Mouse (Mus musculus): ENCODE measurements around the gene Trappc5.

Gene Trappc5

DNA sequence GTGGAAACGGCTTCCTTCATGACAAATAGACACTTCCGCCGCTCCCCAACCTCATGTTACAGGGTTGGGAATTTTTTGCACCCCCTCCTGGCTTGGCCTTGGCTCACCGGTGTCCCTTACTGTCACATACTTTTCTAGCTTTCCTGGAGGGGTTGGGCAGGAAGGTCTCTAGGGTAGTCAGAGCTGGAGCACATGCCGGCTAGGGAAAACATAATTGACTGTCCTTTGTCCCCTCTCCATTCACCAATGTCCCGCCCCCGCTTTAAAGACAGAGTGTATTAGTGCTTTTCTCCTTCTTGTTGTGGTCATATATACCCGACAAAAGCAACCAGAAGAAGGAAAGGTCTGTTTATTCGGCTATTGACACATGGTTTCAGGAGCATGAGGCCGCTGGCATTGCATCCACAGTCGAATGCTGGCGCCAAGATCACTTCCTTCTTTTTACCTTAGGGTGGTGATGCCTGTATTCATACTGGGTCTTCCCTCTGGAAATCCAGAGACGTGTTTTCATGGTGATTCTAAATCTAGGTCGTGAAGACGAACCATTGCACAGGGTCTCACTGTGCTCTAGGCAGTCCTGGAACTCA is 987 bp downstream of the Trappc5 start:
- DNase-seq (ENCODE audit: low spot score in 2 of 2), result no peak

DNA sequence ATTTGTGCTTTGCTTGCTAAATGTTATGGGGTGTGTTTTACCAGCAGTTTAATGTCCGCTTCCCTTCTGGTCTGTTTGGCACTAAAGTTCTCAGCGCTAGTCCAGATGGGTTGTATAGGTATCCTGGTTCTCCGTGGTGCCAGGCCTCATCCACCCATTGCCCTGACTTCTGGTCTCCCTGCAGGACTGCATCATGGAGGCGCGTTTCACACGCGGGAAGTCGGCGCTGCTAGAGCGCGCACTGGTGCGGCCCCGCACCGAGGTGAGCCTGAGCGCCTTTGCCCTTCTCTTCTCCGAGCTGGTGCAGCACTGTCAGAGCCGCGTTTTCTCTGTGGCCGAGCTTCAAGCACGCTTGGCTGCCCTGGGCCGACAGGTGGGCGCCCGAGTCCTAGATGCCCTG is 2.7 kb downstream of the Trappc5 start:
- DNase-seq (ENCODE audit: low spot score in 2 of 2), result no peak

DNA sequence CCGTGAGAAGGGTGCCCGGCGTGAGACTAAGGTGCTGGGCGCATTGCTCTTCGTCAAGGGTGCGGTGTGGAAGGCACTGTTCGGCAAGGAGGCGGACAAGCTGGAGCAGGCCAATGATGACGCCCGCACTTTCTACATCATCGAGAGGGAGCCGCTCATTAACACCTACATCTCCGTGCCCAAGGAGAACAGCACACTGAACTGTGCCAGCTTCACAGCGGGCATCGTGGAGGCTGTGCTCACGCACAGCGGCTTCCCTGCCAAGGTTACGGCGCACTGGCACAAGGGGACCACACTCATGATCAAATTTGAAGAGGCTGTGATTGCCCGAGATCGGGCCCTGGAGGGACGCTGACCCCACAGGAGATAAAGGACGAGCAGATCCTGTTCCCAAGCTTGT is 3.1 kb downstream of the Trappc5 start:
- no peak for DNase-seq (ENCODE audit: low spot score in 2 of 2)

DNA sequence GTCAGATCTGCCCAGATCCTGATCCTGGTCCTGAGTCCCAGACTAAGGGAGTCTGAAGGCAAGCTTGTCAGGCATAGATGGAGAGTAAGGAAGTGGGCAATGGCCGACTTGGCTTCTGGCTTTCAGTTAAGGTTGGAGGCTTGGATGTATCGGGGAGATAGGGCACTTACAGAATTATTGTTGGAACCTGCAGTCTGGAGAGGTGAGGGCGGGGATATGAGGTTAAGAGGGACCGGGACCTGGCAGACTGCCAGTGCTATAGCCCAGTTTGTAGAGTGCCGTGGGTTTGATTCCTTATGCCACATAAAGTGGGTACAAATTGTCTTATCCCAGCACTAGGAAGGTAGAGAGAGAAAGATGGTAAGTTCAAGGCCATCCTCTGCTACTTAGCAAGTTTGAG is 3.6 kb downstream of the Trappc5 start:
- no peak for DNase-seq (ENCODE audit: low spot score in 2 of 2)

DNA sequence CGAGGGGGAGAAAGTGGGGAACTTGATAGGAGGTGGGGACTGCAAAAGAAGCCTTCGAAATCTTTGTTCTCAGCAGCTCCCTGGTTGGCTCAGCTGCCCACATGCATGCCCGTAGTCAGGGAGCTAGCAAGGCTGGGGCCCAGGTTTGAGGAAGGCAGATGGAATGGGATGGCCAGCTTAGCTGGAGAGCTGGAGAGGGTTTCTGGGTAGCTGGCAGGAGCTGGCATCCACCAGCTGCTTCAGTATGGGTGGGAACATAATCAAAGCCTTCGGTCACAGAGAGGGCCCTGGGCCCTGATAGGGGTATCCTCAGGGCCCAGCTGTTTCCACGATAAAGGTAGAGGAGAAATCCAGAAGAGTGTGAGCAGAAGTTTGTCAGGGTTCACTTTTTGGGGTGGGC is 6.3 kb downstream of the Trappc5 start:
- DNase-seq (ENCODE audit: low spot score in 2 of 2), result no peak

DNA sequence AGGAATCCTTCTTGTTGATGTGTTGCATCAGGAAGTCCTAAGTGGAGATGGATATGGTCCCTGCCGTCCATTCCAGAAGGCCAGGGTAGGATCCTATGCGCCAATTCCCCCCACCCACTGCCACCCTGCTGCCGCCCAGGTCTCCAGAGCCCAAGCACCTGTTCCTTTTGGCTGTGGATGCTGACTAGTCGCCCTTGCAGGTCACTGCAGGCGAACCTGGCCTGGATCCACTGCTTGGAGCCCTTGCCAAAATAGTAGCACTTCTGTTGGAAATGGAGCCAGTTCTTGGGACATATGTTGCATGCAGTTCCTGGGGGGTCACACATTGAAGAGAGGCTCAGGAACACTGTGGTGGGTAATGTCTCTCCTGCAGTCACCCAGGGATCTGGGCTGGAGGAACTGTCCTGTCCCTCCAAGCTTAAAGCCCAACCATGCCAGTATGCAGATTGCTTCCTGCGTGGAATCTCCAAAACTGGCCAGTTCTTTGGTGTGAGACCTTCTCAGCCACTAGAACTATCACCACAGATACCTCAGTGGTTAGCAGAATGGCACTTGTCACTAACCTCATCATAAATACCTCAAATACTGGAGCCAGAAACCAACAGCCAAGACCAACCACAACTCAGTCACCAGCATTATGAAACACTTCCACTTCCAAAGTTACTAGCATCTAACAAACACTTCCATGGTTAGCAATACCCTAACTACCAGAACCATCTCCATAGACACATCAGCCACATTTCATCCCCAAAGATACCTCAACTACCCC is 7.5 kb downstream of the Trappc5 start:
- no peak for DNase-seq (ENCODE audit: low spot score in 2 of 2)

DNA sequence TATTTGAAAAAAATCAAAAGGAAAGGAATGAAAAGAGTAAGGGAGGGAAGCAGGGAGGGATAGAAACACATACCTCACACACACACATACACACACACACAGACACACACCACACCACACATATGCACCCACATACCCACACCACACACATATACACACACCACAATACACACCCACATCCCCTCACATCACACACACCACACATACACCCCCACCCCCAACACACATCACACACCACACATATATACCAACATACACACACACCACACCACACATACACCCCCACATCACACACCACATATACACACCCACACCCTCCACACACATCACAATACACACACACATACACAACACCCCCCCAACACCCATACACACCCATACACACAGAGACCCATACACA is 8.4 kb downstream of the Trappc5 start:
- no peak for DNase-seq (ENCODE audit: low spot score in 2 of 2)

DNA sequence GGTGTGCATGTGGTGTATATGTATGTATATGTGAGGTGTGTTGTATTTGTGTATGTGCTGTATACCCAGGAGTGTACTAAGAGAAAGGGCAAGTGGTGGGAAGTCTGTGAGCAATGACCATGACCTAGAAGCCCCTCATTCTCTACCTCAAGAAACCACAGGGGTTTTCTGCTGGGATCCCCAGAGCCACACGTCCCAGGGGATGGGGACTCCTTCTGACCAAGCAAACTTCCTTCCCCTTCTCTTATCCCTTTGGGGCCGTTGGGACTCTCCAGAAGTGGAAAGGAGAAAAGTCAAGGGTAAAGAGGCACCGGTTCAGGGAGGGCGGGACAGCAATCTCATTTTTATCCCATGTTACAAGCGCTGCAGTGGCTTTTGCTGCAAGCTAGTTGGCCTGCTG is 9.3 kb downstream of the Trappc5 start:
- DNase-seq (ENCODE audit: low spot score in 2 of 2), result no peak

DNA sequence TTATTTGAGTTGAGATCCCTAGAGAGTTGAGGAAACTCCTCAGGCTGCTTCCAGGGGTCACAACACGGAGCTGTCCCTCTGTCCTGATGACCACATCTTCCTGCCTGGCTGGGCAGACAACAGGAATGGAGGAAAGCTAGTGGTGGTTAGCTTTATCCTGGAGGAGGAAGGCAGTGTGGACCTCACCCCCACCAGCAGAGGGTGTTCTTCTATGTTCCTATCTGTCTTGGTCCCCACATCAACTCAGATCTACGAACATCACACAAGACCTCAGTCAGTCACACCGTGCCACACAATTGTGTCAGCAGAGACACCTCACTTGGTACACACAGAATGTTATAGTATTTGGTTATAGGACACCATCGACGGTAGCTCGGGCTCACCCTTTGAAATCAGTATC is 11.4 kb downstream of the Trappc5 start:
- no peak for DNase-seq (ENCODE audit: low spot score in 2 of 2)

DNA sequence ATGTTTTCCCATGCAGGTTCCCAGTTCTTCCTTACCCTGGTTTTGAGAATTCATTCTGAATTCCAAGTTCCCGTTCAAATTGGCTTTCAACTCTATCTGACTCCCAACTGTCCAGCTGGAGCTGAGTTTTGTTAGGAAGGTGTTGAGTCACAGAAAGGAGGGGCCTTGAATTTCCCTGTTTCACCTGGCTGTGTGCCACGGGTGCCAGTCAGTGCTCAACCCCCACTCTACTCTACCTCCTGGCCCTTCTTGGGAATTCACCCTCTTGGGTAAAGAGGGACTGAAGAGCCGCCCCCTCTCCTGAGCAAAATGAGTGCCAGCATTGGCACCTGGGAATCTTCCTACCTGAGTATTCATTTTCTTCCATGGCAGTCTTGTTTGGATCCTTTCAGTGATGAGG is 14.7 kb downstream of the Trappc5 start:
- no peak for DNase-seq (ENCODE audit: low spot score in 2 of 2)

DNA sequence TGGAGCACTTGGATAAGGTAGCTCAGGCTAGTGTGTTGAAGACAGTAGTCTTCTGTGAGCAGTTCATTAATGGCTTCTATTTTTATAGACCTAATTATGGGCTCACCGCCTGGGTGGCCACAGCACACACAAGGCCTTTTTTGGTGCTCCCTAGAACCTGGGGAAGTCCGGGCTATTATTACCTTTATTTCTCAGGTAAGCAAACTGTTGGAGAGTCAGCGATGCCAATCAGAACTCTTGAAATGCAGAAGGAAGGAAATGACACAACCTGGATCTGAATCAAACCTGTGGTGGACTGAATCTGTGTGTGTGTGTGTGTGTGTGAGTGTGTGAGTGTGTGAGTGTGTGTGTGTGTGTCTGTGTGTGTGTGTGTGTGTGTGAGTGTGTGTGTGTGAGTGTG is 18.0 kb downstream of the Trappc5 start, which contains the start of gene Fcer2a:
Fcer2a (minus strand) TSS at position 55 of the 400 bp plus-strand sequence.
- DNase-seq (ENCODE audit: low spot score in 2 of 2), result no peak

DNA sequence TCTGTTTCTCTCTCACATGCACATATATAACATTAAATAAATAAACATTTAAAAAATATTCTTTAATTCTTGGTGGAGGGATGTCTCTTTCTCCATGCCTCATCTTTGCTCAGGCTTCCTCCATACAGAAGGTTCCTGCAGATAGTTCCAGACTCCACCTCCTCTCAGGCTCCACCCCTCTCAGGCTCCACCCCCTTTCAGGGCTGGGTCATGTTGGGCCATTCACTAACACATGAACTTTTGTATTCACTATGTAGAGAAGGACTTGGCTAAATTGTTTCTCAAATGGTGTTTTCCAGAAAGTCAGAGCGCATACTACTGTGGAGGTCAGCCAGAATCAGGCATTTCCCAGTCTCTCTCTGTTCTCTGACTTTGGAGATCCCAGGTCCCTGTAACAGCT is 25.4 kb downstream of the Trappc5 start:
- DNase-seq (ENCODE audit: low spot score in 2 of 2), result no peak

DNA sequence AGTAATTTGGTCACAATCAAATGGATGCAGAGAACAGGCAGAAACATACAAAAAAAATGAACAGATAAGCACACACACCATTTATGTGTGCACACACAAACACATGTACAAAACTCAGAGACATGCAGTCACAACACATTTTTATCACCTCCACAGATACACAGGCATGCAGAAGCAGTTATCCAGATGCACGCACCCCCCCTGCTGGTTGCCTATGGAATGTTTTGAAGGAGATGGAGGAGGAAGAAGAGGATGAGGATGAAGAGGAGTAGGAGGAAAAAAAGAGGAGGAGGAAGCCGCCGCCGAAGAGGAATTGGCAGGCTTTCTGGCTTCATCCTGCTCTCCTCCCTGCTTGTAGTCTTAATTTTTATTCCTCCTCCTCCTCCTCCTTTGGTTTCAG is 29.6 kb downstream of the Trappc5 start:
- no peak for DNase-seq (ENCODE audit: low spot score in 2 of 2)

DNA sequence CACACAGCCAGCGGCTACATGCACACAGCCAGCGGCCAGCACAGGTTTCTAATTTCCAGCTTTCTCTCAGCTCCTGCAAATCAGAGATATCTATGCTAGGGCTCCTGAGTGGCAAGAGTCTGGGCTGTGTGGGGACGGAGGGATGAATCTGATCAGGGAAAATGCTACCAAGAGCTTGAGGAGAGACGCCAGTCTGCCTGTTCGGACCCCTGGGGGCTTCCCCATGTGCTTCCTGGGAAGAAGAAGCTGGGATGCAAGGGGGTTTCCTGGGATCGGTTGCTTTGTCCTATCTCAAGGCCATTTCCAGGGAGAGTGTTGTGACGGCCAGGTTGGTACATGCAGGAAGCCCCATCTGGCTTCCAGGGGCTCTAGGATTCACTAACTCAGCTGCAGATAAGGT is 31.5 kb downstream of the Trappc5 start:
- no peak for DNase-seq (ENCODE audit: low spot score in 2 of 2)

DNA sequence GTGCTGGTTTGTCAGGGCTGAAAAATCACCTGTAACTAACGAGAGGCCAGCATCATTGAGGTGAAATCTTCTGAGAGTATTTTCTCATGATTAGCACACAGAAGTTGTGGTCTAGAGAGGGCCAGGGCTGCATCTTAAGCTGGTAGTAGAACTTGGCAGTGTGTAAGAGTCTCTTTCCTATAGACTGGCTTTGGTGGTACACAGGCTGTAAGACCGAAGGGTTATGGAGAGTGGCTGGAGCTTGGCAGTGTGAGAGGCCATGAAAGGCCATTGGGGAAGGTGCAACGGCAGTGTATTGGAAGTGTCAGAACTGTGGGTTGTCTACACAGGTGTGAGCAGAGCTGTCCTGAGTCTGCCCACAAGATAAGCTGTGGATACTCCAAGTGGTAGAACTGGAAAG is 34.2 kb downstream of the Trappc5 start:
- DNase-seq (ENCODE audit: low spot score in 2 of 2), result no peak

DNA sequence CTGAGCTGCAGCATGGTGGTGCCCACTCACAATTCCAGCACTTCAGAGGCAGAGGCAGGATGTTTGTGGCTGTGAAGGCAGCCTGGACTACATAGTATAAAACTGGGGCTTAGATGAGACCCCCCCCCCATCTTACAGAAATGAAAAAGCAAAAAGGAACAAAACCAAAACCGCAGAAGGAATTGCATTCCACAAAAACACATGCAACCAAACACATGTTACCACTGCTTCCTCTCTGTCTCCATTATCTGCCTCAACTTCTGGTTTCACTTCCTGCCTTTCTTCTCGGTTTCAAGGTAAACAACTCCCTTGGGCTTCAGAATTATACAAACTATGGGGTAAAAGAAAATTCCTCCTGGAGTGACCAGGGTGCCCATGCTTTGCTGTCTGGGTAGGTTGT is 35.5 kb downstream of the Trappc5 start:
- no peak for DNase-seq (ENCODE audit: low spot score in 2 of 2)

DNA sequence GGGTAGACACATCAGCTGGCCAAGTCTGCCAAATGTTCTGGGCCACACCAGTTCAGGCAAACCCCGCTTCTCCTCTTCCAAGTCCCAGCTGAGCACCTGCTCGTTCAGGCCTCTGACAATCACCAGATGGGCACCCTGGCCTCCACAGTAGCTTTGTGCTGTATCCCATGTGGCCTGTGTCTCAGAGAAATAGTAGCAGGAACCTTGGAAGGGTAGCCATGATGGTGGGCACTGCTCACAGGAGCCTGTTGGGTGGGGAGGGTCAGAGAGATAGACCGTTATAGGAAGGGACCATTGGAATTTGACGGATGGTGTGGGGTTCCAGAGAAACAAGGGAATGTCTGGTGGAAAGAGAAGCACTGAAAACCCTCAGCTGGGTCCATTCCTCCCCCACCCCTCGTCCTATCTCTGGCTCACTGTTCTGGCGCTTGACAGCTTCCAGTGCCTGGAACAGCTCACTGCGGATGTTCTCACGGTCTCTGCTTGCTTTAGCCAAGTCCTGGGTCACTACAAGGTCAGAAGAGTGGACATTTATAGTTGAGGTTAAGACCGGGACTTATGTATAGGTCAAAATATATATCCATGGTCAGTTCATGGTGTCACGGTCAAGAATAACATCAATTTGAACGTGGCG is 41.3 kb downstream of the Trappc5 start:
- DNase-seq (ENCODE audit: low spot score in 2 of 2), result no peak

DNA sequence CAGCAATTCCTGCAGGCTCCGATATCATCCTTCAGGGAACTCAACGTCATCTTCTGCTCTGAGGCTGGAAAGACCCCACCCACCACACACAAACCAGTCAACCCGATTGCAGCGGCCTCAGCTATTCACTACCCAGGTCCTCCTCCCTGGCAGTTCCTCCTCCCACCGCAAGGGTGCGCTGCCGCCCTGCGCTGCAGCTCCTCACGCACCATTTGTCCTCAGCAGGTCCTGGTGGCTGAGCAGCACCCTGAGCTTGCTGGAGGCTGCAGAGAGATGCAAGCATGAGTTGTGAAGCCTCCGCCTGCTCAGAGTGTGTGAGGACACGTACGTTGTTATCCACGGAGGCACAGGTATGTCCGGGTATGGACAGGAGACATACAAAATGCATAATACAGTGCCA is 42.5 kb downstream of the Trappc5 start:
- DNase-seq (ENCODE audit: low spot score in 2 of 2), result peak in 1 of 2 experiments; percentile 72

DNA sequence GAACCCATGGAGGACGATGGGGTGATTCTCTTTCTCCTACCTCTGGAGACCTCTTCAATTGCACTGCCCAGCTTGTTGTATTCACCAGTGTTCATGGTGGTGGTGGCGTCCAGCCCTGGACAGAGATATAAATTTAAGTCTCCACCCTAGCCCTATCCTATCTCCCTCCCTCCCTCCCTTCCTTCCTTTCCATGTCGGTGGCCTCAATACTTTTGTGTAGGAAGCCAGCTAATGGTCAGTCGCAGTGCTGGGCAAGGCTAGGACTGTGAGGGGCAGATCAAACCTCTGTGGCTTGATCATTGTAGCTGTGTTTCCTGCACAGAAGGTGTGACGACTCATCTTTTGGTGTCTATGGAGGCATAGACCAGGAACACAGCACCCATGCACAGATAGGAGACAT is 44.5 kb downstream of the Trappc5 start, which contains the start of gene Clec4g:
Clec4g (minus strand) TSS at position 101 of the 400 bp plus-strand sequence.
- DNase-seq (ENCODE audit: low spot score in 2 of 2), result no peak

DNA sequence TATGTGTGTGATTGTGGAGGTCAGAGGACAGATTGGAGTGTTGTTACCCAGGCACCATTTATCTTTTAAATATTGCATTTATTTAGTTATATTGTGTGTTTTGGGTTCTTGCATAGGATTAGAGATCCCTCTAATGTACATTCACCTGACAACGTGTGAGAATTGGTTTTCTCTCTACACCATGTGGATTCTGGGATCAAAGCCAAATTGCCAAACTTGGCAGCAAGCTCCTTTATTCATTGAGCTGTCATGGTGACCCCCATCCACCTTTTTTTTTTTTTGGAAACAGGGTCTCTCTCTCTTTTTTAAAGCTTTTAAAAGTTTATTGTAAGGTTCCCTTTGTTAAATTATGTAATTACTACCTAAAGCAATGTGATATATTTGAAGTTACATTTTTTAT is 44.9 kb downstream of the Trappc5 start:
- no peak for DNase-seq (ENCODE audit: low spot score in 2 of 2)

Data from left cerebral cortex, adult 9 months (tissue).